Mouse (Mus musculus) layer of hippocampus, adult 9-10 months (tissue): ENCODE measurements around the gene Izumo1r.

Experiments used
- DNase-seq: peaks from one replicate; pipeline ENCODE4 v3.0.0; 2022; ENCODE audit warnings: low spot score

Gene Izumo1r

GRCm38 (mm10) chr9:14903581-14904378 is at the start of gene Izumo1r:
Gene Izumo1r (minus strand): TSS chr9:14903949.
- DNase-seq = no peak

- no peak for DNase-seq
Measured at GRCm38 (mm10) chr9:14951072-14951471, 47.3 kb upstream of the Izumo1r start.

- no peak for DNase-seq
Measured at GRCm38 (mm10) chr9:14948843-14949242, 45.1 kb upstream of the Izumo1r start.

- no peak for DNase-seq
Measured at GRCm38 (mm10) chr9:14946677-14947076, 42.9 kb upstream of the Izumo1r start.

- DNase-seq = no peak
Measured at GRCm38 (mm10) chr9:14945919-14946318, 42.2 kb upstream of the Izumo1r start.

- DNase-seq = no peak
Measured at GRCm38 (mm10) chr9:14942143-14942720, 38.5 kb upstream of the Izumo1r start.

GRCm38 (mm10) chr9:14939610-14940009 is 35.9 kb upstream of the Izumo1r start:
- DNase-seq = no peak

GRCm38 (mm10) chr9:14937308-14937707 is 33.6 kb upstream of the Izumo1r start:
- DNase-seq = no peak

- no peak for DNase-seq
Measured at GRCm38 (mm10) chr9:14934851-14935250, 31.1 kb upstream of the Izumo1r start.

- DNase-seq = no peak
Measured at GRCm38 (mm10) chr9:14931943-14932342, 28.2 kb upstream of the Izumo1r start.

GRCm38 (mm10) chr9:14931211-14931610 is 27.5 kb upstream of the Izumo1r start:
- no peak for DNase-seq

- DNase-seq = no peak
Measured at GRCm38 (mm10) chr9:14926593-14926992, 22.8 kb upstream of the Izumo1r start.

- no peak for DNase-seq
Measured at GRCm38 (mm10) chr9:14923625-14924024, 19.9 kb upstream of the Izumo1r start.

GRCm38 (mm10) chr9:14921971-14922560 is 18.3 kb upstream of the Izumo1r start:
- no peak for DNase-seq

- DNase-seq = no peak
Measured at GRCm38 (mm10) chr9:14921254-14921653, 17.5 kb upstream of the Izumo1r start.

- DNase-seq = no peak
Measured at GRCm38 (mm10) chr9:14920608-14921007, 16.9 kb upstream of the Izumo1r start.

- no peak for DNase-seq
Measured at GRCm38 (mm10) chr9:14918825-14919668, 15.3 kb upstream of the Izumo1r start.

GRCm38 (mm10) chr9:14917661-14918060 is 13.9 kb upstream of the Izumo1r start:
- no peak for DNase-seq

GRCm38 (mm10) chr9:14912037-14912436 is 8.3 kb upstream of the Izumo1r start:
- DNase-seq = no peak

GRCm38 (mm10) chr9:14909981-14910380 is 6.2 kb upstream of the Izumo1r start:
- no peak for DNase-seq

GRCm38 (mm10) chr9:14907816-14908415 is 4.2 kb upstream of the Izumo1r start:
- DNase-seq = no peak

- no peak for DNase-seq
Measured at GRCm38 (mm10) chr9:14905956-14906355, 2.2 kb upstream of the Izumo1r start.
